Mouse (Mus musculus) hindbrain, embryonic 10.5 days (tissue): ENCODE results near the gene AC131692.1. TPM values are rescaled to one million over a fixed set of nuclear protein-coding genes. Genes with fewer than 3 reads are reported as not detected.

Experiments
- DNase-seq: peaks from one replicate; pipeline ENCODE4 v3.0.0-alpha.2; 2017; ENCODE audit warnings: low spot score
- H3K27ac ChIP-seq: fragments of 300-500 bp; sonication (generic); 2 replicates; pipeline ENCODE4 v1.5.1; 2016; ENCODE audit warnings: mild to moderate bottlenecking, moderate library complexity
- H3K27me3 ChIP-seq: fragments of 300-500 bp; sonication (generic); 2 replicates; pipeline ENCODE4 v1.6.1; 2016; ENCODE audit warnings: mild to moderate bottlenecking; ENCODE audit not compliant: poor library complexity, insufficient read depth, severe bottlenecking
- H3K36me3 ChIP-seq: fragments of 300-500 bp; sonication (generic); 2 replicates; pipeline ENCODE4 v1.6.1; 2016; ENCODE audit warnings: mild to moderate bottlenecking, moderate library complexity
- H3K4me1 ChIP-seq: fragments of 300-500 bp; sonication (generic); replicated peaks from 2 replicates; pipeline ENCODE4 v1.6.1; 2016; ENCODE audit warnings: mild to moderate bottlenecking
- H3K4me3 ChIP-seq: fragments of 300-500 bp; sonication (generic); 2 replicates; pipeline ENCODE4 v1.5.1; 2016; ENCODE audit warnings: mild to moderate bottlenecking, moderate library complexity
- H3K9me3 ChIP-seq: fragments of 300-500 bp; sonication (generic); 2 replicates; pipeline ENCODE4 v1.6.1; 2016; ENCODE audit warnings: mild to moderate bottlenecking, moderate library complexity
- WGBS: fragments of 180-500 bp; shearing (Covaris S2); methylation state at CpG from one replicate; pipeline ENCODE4 v1.1.7; 2016; 5-methylcytosine and 5-hydroxymethylcytosine counted together
- polyA plus RNA-seq: library from polyadenylated mRNA; unstranded; fragments of >200 nt; fragmentation: Nextera tagmentation; extraction: Ambion mirVana; gene quantifications from 2 replicates; pipeline ENCODE4 v1.2.1, GENCODE M21; 2016

AC131692.1 gene
- polyA plus RNA-seq, 1 experiment from 2014 or later, result 0.38 TPM

DNA sequence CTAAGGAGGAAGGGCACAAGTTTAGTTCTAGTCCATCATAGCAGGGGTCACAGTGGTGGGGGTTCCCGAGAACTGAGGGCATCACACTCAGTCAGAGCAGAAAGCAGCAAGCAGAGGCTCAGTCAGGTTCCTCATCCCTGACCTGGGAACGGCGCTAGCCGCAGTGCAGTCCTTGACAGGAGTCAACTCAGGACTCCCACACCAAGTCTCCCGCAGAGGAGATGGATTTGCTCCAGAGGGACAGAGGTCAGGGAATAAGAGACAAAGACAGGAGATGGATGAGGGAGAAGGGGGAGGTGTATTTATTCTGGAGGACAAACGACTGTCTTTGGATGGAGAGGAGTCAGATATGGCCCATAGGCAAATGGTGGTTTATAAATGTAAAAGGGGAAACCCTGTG is 18.9 kb downstream of the AC131692.1 start:
- no peaks in the 10 kb centered on the region for H3K27me3 ChIP-seq
- WGBS, result 61% methylated on average over 6 of the region's 6 CpGs
- peaks cover 56% of the 10 kb centered on the region for H3K36me3 ChIP-seq
- no peaks in the 10 kb centered on the region for H3K9me3 ChIP-seq
- no peak overlapping the region for H3K4me3 ChIP-seq
- no peak overlapping the region for H3K27ac ChIP-seq
- no peak for DNase-seq
- H3K4me1 ChIP-seq, result peaks cover 18% of the 10 kb centered on the region

DNA sequence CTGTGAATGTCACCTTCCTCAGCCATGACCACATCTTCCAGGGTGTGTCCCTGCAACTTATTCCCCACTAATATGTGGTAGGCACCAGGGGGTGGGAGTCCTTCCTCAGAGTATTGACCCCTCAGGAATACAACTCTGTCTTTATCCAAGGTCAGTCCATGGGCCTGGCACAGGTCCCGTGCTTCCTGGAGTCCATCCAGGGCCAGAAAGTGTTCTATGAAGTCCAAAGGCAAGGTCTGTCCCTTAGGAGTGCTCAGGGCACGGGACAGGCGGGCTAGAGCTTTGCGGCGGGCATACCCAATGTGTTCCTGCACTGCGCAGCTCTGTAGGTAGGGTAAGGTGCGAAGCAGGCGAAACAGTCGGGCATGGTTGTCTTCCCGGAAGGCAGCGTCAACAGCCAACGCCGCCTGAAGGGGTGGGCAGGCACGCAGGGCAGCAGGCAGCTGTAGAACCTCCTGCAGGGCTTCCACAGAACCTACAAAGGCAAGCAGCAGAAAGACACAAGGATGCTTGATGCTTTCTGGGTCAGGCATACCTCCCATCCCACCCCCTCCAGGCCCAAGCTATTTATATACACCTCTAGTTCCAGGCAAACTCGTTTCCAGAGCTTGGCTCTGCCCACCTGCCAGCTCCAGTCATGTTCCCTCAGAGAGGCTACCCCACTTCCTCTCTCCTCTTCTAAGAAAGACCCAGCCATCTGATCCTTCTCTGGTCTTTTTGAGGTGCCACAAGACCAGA is 22.1 kb downstream of the AC131692.1 start:
- Histone ChIP-seq H3K4me1 (peaks cover 38% of the 10 kb centered on the region), H3K4me3 (peak overlapping the region; percentile 83), H3K27ac (no peak overlapping the region), H3K36me3 (peaks cover 51% of the 10 kb centered on the region), H3K27me3 (no peaks in the 10 kb centered on the region), H3K9me3 (no peaks in the 10 kb centered on the region)
- no peak for DNase-seq
- WGBS, result 93% methylated on average over 15 of the region's 15 CpGs

GRCm38 (mm10) chr19:6117346-6117985 is 23.2 kb downstream of the AC131692.1 start:
- H3K27ac ChIP-seq, result peak overlapping the region; percentile 97
- H3K4me1 ChIP-seq, result peaks cover 46% of the 10 kb centered on the region
- no peak for DNase-seq
- H3K27me3 ChIP-seq, result no peaks in the 10 kb centered on the region
- WGBS, result 6% methylated on average over 32 of the region's 32 CpGs
- peak overlapping the region; percentile 83 for H3K4me3 ChIP-seq
- no peaks in the 10 kb centered on the region for H3K9me3 ChIP-seq
- H3K36me3 ChIP-seq, result peaks cover 43% of the 10 kb centered on the region

DNA sequence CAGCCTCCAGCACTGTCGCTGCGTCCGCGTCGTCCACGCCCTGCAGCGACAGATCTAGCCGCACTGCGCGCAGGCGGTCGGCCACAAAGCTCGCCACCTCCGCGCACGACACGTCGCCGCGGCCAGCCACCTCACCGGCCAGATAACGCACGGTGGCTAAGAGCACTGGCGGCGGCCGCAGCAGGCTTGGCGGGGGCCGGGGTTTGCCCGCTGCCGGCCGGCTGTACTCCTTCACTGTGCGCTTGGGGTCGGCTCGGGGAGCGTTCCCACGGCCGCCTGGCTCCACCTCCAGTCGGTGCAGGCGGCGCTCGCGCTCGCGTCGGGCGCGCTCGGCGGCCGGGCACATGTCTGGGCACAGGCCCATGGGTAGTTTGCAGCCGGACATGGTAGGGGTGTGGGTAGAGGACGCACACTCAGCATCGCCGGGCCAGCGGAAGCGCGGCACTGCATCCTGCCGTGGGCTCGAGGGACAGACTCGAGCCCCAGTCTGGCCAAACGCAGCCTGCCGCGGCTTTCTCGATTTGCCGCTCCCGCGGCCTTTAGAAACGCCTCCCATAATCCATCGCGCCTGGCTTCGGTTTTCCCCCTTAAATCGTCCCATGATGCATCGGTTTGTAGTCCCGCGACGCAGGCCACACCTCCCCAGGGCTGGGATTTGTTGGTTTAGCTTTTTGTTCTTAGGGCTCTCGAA is 23.9 kb downstream of the AC131692.1 start, which contains the start of gene Sac3d1:
TSS of gene Sac3d1 (minus strand) at position 665 of the 691 bp plus-strand sequence.
- Histone ChIP-seq H3K9me3 (no peaks in the 10 kb centered on the region), H3K27me3 (no peaks in the 10 kb centered on the region), H3K36me3 (peaks cover 37% of the 10 kb centered on the region), H3K4me3 (peak within 1 kb of the TSS; percentile 83), H3K27ac (peak within 1 kb of the TSS; percentile 97), H3K4me1 (peaks cover 46% of the 10 kb centered on the region)
- peak; percentile 92 for DNase-seq
- WGBS, result under 1% methylated on average over 77 of the region's 77 CpGs

GRCm38 (mm10) chr19:6118677-6119185 is 24.5 kb downstream of the AC131692.1 start:
- Histone ChIP-seq H3K9me3 (no peaks in the 10 kb centered on the region), H3K4me1 (peaks cover 51% of the 10 kb centered on the region), H3K36me3 (peaks cover 31% of the 10 kb centered on the region), H3K4me3 (peak overlapping the region; percentile 83), H3K27ac (peak overlapping the region; percentile 97), H3K27me3 (no peaks in the 10 kb centered on the region)
- no peak for DNase-seq
- WGBS, result 4% methylated on average over 8 of the region's 8 CpGs

- H3K4me3 ChIP-seq, result peak overlapping the region; percentile 29; the same call in 1 of the 2 replicates
These were observed 27.5 kb downstream of the AC131692.1 start for GRCm38 (mm10) chr19:6121761-6122160.

DNA sequence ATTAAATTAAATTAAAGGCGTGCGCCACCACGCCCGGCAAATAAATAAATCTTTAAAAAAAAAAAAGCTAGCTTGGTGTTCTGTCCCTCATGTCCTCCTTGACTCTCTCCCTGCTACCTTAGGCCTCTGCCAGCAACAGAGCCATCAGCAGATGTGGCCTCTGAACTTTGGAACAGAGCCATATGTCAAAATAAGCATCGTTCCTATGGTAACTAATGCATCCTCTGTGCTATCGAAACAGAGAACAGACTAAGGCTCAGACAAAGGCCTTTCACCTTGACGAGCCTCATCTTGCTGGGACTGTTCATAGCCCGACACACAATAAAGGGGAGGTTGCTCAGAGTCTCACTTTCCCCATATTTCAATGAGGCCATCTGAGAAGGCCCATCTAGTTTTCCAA is 29.1 kb downstream of the AC131692.1 start:
- peak; percentile 18 for DNase-seq

More at GRCm38 (mm10) chr19:6121761-6122160, 27.5 kb downstream of the AC131692.1 start:
- DNase-seq, result no peak
- H3K4me1 ChIP-seq, result peaks cover 48% of the 10 kb centered on the region
- 0 out of 2 replicates have a peak, but pooled peaks cover 2% of the 10 kb centered on the region for H3K36me3 ChIP-seq
- WGBS, result 32% methylated on average over 19 of the region's 19 CpGs
- peak overlapping the region; percentile 66 for H3K27ac ChIP-seq
- H3K27me3 ChIP-seq, result no peaks in the 10 kb centered on the region
- H3K9me3 ChIP-seq, result no peaks in the 10 kb centered on the region

DNA sequence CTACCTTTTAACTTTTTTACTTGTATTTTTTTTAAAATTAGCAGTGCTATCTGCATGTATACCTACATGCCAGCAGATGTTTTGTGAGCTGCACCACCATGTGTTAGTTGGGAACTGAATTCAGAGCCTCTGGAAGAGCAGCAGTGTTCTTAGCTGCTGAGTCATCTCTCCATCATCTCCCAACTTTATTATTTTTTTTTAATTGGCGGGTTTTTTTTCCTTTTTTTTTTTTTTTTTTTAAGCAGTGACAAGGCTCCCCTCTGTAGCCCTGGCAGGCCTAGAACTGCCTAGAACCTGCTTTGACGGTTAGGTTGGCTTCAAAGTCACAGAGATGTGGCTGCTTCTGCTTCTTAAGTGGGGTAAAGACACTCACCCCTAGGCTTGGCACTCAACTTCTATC is 30.7 kb downstream of the AC131692.1 start:
- Histone ChIP-seq H3K4me1 (peaks cover 36% of the 10 kb centered on the region), H3K27me3 (no peaks in the 10 kb centered on the region), H3K9me3 (no peaks in the 10 kb centered on the region), H3K36me3 (no peaks in the 10 kb centered on the region), H3K27ac (no peak overlapping the region), H3K4me3 (no peak overlapping the region)
- DNase-seq, result no peak
- 80% methylated on average over 2 of the region's 2 CpGs for WGBS

More for the DNA sequence above, 29.1 kb downstream of the AC131692.1 start:
- no peaks in the 10 kb centered on the region for H3K36me3 ChIP-seq
- H3K9me3 ChIP-seq, result no peaks in the 10 kb centered on the region
- H3K27me3 ChIP-seq, result no peaks in the 10 kb centered on the region
- peaks cover 46% of the 10 kb centered on the region for H3K4me1 ChIP-seq
- no peak overlapping the region for H3K4me3 ChIP-seq
- peak overlapping the region; percentile 57; the same call in 1 of the 2 replicates for H3K27ac ChIP-seq
- WGBS, result 72% methylated on average over 8 of the region's 8 CpGs

DNA sequence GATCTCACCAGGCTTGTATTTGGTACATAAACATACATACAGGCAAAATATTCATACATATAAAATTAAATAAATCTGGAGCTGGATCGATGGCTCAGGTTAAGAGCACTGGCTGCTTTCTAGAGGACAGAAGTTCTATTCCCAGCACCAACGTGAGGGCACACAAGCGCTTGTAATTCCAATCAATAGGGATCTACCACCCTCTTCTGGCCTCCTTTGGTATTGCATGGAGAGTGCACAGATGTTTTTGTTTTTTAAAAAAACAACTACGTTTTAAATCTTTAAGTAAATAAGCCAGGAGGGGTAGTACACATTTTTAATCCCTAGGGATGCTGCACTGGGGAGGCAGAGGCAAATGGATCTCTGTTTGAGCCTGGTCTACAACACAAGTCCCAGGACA is 32.1 kb downstream of the AC131692.1 start:
- Histone ChIP-seq H3K4me3 (no peak overlapping the region), H3K27me3 (no peaks in the 10 kb centered on the region), H3K27ac (no peak overlapping the region), H3K9me3 (no peaks in the 10 kb centered on the region), H3K36me3 (no peaks in the 10 kb centered on the region), H3K4me1 (peaks cover 28% of the 10 kb centered on the region)
- 26% methylated on average over 4 of the region's 4 CpGs for WGBS
- peak; percentile 39 for DNase-seq

DNA sequence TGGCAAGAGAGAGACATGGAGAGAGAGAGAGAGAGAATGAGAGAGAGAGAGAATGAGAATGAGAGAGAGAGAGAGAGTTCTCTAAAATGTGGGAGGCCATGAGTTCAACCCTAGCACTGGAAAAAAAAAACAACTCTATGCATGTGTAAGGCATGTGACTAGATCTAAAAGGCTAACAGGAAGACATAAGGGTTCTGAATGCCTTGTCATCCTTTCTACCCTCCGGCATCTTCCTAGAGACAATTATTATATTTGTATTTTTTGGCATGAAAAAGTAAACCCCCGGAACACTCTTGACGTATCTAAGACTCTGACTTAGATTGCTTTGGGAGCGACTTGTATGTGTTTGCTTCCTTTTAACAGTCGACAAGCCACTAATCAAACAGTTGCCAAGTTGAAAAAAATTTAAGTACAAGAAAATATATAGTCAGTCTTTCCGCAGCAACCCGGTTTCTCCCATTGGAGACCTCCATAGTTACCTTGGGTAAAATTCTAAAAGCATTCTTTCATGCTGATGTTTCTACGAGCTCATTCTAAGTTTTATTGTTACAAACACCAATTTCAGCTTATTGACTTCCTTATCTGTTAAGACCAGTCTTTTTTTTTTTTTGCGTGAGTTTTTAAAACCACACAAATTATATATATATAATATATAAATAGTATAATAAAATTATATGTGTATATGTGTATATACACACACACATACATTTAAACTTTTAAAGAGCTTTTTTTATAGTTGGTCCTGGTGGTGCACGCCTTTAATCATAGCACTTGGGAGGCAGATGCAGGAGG is 32.8 kb downstream of the AC131692.1 start:
- no peak for DNase-seq
- no peaks in the 10 kb centered on the region for H3K27me3 ChIP-seq
- WGBS, result 75% methylated on average over 10 of the region's 10 CpGs
- H3K9me3 ChIP-seq, result no peaks in the 10 kb centered on the region
- H3K4me3 ChIP-seq, result peak overlapping the region; percentile 60
- H3K36me3 ChIP-seq, result no peaks in the 10 kb centered on the region
- peaks cover 21% of the 10 kb centered on the region for H3K4me1 ChIP-seq
- H3K27ac ChIP-seq, result peak overlapping the region; percentile 89

GRCm38 (mm10) chr19:6127760-6128341 is 33.6 kb downstream of the AC131692.1 start, which contains the start of gene Snx15:
Gene Snx15 (minus strand): TSS chr19:6128304.
- Histone ChIP-seq H3K4me1 (peaks cover 20% of the 10 kb centered on the region), H3K36me3 (no peaks in the 10 kb centered on the region), H3K27ac (peak within 1 kb of the TSS; percentile 89), H3K27me3 (no peaks in the 10 kb centered on the region), H3K4me3 (peak within 1 kb of the TSS; percentile 60), H3K9me3 (no peaks in the 10 kb centered on the region)
- WGBS, result under 1% methylated on average over 32 of the region's 32 CpGs
- DNase-seq, result peak; percentile 93
